Mouse (Mus musculus): Measurements from ENCODE around the gene Lrrc14b. TPM values are rescaled to one million over a fixed set of nuclear protein-coding genes. Genes with fewer than 3 reads are reported as not detected.

Gene Lrrc14b
- total RNA-seq (2014; fragmentation: Nextera tagmentation): not detected in 2 replicates
- total RNA-seq (2017): 0.17 TPM in 1 of 2 replicates, not detected in the other
- polyA plus RNA-seq (2012): not detected in 2 replicates

GRCm38 (mm10) chr13:74363859-74364235, at the start of gene Lrrc14b:
Lrrc14b (minus strand) TSS chr13:74364005.
- ATAC-seq (ENCODE audit: extremely low read depth, insufficient number of reproducible peaks, low FRiP score, poor library complexity, severe bottlenecking): no peak
- no peak for DNase-seq (ENCODE audit: low spot score)
- no peaks in the 10 kb centered on the region for H3K9me3 ChIP-seq (replicated peaks)
- H3K4me3 ChIP-seq (ENCODE audit: low read depth, low read length): no peak within 1 kb of the TSS
- peaks cover 44% of the 10 kb centered on the region for H3K36me3 ChIP-seq (replicated peaks)
- no peaks in the 10 kb centered on the region for H3K27me3 ChIP-seq (ENCODE audit: insufficient read depth, low read length)
- peaks cover 7% of the 10 kb centered on the region; the same call in 1 of the 2 replicates for H3K4me1 ChIP-seq (ENCODE audit: insufficient read depth, low read depth, low read length)
- TF ChIP-seq GATA1 (IDR thresholded peaks at IDR 0.05; ENCODE audit: borderline replicate concordance, low read length): no peak
- TF ChIP-seq CTCF (IDR thresholded peaks at IDR 0.05; ENCODE audit: low read depth, low read length): no peak
- TF ChIP-seq TAL1 (conservative IDR thresholded peaks at IDR 0.05; ENCODE audit: low read depth, low read length): no peak
- TF ChIP-seq GATA2 (IDR thresholded peaks at IDR 0.05; ENCODE audit: borderline replicate concordance, low read depth, low read length): no peak
- TF ChIP-seq POLR2AphosphoS5 (IDR thresholded peaks at IDR 0.05; ENCODE audit: insufficient replicate concordance, low read depth, low read length): no peak

- ATAC-seq (ENCODE audit: extremely low read depth, insufficient number of reproducible peaks, low FRiP score, poor library complexity, severe bottlenecking) (no peak), DNase-seq (ENCODE audit: low spot score) (no peak)
- H3K36me3 ChIP-seq (replicated peaks): no peaks in the 10 kb centered on the region
- no peaks in the 10 kb centered on the region for H3K9me3 ChIP-seq (replicated peaks)
- H3K4me1 ChIP-seq (ENCODE audit: insufficient read depth, low read depth, low read length): no peaks in the 10 kb centered on the region
- H3K4me3 ChIP-seq (ENCODE audit: low read depth, low read length): no peak within 1 kb of the TSS
- peaks cover 9% of the 10 kb centered on the region for H3K27me3 ChIP-seq (ENCODE audit: insufficient read depth, low read length)
- TF ChIP-seq CTCF (IDR thresholded peaks at IDR 0.05; ENCODE audit: low read depth, low read length): no peak
- TF ChIP-seq POLR2AphosphoS5 (IDR thresholded peaks at IDR 0.05; ENCODE audit: insufficient replicate concordance, low read depth, low read length): no peak
- TF ChIP-seq TAL1 (conservative IDR thresholded peaks at IDR 0.05; ENCODE audit: low read depth, low read length): no peak
- no peak for TF ChIP-seq GATA2 (IDR thresholded peaks at IDR 0.05; ENCODE audit: borderline replicate concordance, low read depth, low read length)
- TF ChIP-seq GATA1 (IDR thresholded peaks at IDR 0.05; ENCODE audit: borderline replicate concordance, low read length): no peak
Measured at GRCm38 (mm10) chr13:74399298-74399839, 35.6 kb upstream of the Lrrc14b start, which contains the start of gene Ftl1-ps1. Ftl1-ps1 (plus strand) TSS chr13:74399694.

GRCm38 (mm10) chr13:74391156-74391555, 27.4 kb upstream of the Lrrc14b start:
- Histone ChIP-seq H3K27me3 (ENCODE audit: insufficient read depth, low read length) (peaks cover 3% of the 10 kb centered on the region; the same call in 1 of the 2 replicates), H3K4me1 (ENCODE audit: insufficient read depth, low read depth, low read length) (no peaks in the 10 kb centered on the region; the same call in none of the 2 replicates), H3K36me3 (replicated peaks) (no peaks in the 10 kb centered on the region), H3K4me3 (ENCODE audit: low read depth, low read length) (no peak overlapping the region), H3K9me3 (replicated peaks) (no peaks in the 10 kb centered on the region)
- no peak for TF ChIP-seq GATA2 (IDR thresholded peaks at IDR 0.05; ENCODE audit: borderline replicate concordance, low read depth, low read length)
- TF ChIP-seq TAL1 (conservative IDR thresholded peaks at IDR 0.05; ENCODE audit: low read depth, low read length): no peak
- TF ChIP-seq CTCF (IDR thresholded peaks at IDR 0.05; ENCODE audit: low read depth, low read length): no peak
- no peak for TF ChIP-seq POLR2AphosphoS5 (IDR thresholded peaks at IDR 0.05; ENCODE audit: insufficient replicate concordance, low read depth, low read length)
- no peak for TF ChIP-seq GATA1 (IDR thresholded peaks at IDR 0.05; ENCODE audit: borderline replicate concordance, low read length)
- DNase-seq (ENCODE audit: low spot score) (no peak), ATAC-seq (ENCODE audit: extremely low read depth, insufficient number of reproducible peaks, low FRiP score, poor library complexity, severe bottlenecking) (no peak)

GRCm38 (mm10) chr13:74390371-74390990, 26.7 kb upstream of the Lrrc14b start, which contains the start of gene Zfp72:
Zfp72 (minus strand) TSS chr13:74390836.
- DNase-seq (ENCODE audit: low spot score) (peak; percentile 6), ATAC-seq (ENCODE audit: extremely low read depth, insufficient number of reproducible peaks, low FRiP score, poor library complexity, severe bottlenecking) (peak; percentile 73)
- H3K4me1 ChIP-seq (ENCODE audit: insufficient read depth, low read depth, low read length): no peaks in the 10 kb centered on the region; the same call in none of the 2 replicates
- no peaks in the 10 kb centered on the region for H3K36me3 ChIP-seq (replicated peaks)
- TF ChIP-seq CTCF (IDR thresholded peaks at IDR 0.05; ENCODE audit: low read depth, low read length): no peak
- TF ChIP-seq GATA1 (IDR thresholded peaks at IDR 0.05; ENCODE audit: borderline replicate concordance, low read length): no peak
- no peak for TF ChIP-seq POLR2AphosphoS5 (IDR thresholded peaks at IDR 0.05; ENCODE audit: insufficient replicate concordance, low read depth, low read length)
- no peak for TF ChIP-seq TAL1 (conservative IDR thresholded peaks at IDR 0.05; ENCODE audit: low read depth, low read length)
- peaks cover 3% of the 10 kb centered on the region; the same call in 1 of the 2 replicates for H3K27me3 ChIP-seq (ENCODE audit: insufficient read depth, low read length)
- H3K9me3 ChIP-seq (replicated peaks): no peaks in the 10 kb centered on the region
- H3K4me3 ChIP-seq (ENCODE audit: low read depth, low read length): peak within 1 kb of the TSS; percentile 67

- no peaks in the 10 kb centered on the region for H3K9me3 ChIP-seq (replicated peaks)
- no peaks in the 10 kb centered on the region for H3K27me3 ChIP-seq (ENCODE audit: insufficient read depth, low read length)
- no peak for ATAC-seq (ENCODE audit: extremely low read depth, insufficient number of reproducible peaks, low FRiP score, poor library complexity, severe bottlenecking)
- TF ChIP-seq GATA1 (IDR thresholded peaks at IDR 0.05; ENCODE audit: borderline replicate concordance, low read length) (no peak), TAL1 (conservative IDR thresholded peaks at IDR 0.05; ENCODE audit: low read depth, low read length) (no peak), CTCF (IDR thresholded peaks at IDR 0.05; ENCODE audit: low read depth, low read length) (no peak), GATA2 (IDR thresholded peaks at IDR 0.05; ENCODE audit: borderline replicate concordance, low read depth, low read length) (no peak), POLR2AphosphoS5 (IDR thresholded peaks at IDR 0.05; ENCODE audit: insufficient replicate concordance, low read depth, low read length) (no peak)
- no peak for DNase-seq (ENCODE audit: low spot score)
- H3K4me3 ChIP-seq (ENCODE audit: low read depth, low read length): no peak overlapping the region
- no peaks in the 10 kb centered on the region; the same call in none of the 2 replicates for H3K4me1 ChIP-seq (ENCODE audit: insufficient read depth, low read depth, low read length)
- no peaks in the 10 kb centered on the region for H3K36me3 ChIP-seq (replicated peaks)
Measured at GRCm38 (mm10) chr13:74389730-74390129, 25.9 kb upstream of the Lrrc14b start.

- DNase-seq (ENCODE audit: low spot score) (no peak), ATAC-seq (ENCODE audit: extremely low read depth, insufficient number of reproducible peaks, low FRiP score, poor library complexity, severe bottlenecking) (no peak)
- Histone ChIP-seq H3K4me1 (ENCODE audit: insufficient read depth, low read depth, low read length) (no peaks in the 10 kb centered on the region), H3K36me3 (replicated peaks) (no peaks in the 10 kb centered on the region), H3K4me3 (ENCODE audit: low read depth, low read length) (no peak overlapping the region), H3K9me3 (replicated peaks) (no peaks in the 10 kb centered on the region), H3K27me3 (ENCODE audit: insufficient read depth, low read length) (no peaks in the 10 kb centered on the region; the same call in 1 of the 2 replicates)
- TF ChIP-seq TAL1 (conservative IDR thresholded peaks at IDR 0.05; ENCODE audit: low read depth, low read length) (no peak), GATA1 (IDR thresholded peaks at IDR 0.05; ENCODE audit: borderline replicate concordance, low read length) (no peak), GATA2 (IDR thresholded peaks at IDR 0.05; ENCODE audit: borderline replicate concordance, low read depth, low read length) (no peak), POLR2AphosphoS5 (IDR thresholded peaks at IDR 0.05; ENCODE audit: insufficient replicate concordance, low read depth, low read length) (no peak)
Measured at GRCm38 (mm10) chr13:74382289-74382688, 18.5 kb upstream of the Lrrc14b start.
